Mouse (Mus musculus) liver, postnatal 0 days (tissue): ENCODE measurements around the gene Ankrd9. TPM values are rescaled to one million over a fixed set of nuclear protein-coding genes. Genes with fewer than 3 reads are reported as not detected.
A peak's percentile ranks its signal among the peaks of the same experiment; 100 is the strongest.

Experiments
- ATAC-seq: fragments of 200-750 bp; cut with Nextera tagmentation; 2 replicates; pipeline ENCODE4 v1.8.0; 2017; ENCODE audit warnings: mild to moderate bottlenecking, moderate library complexity
- DNase-seq: peaks from one replicate; pipeline ENCODE4 v3.0.0-alpha.2; 2016
- H3K27ac ChIP-seq: fragments of 300-500 bp; sonication (generic); 2 replicates; pipeline ENCODE4 v1.5.1; 2014; ENCODE audit warnings: antibody characterized with exemption, moderate library complexity, mild to moderate bottlenecking, low read depth
- H3K27me3 ChIP-seq: fragments of 300-500 bp; sonication (generic); 2 replicates; pipeline ENCODE4 v1.6.1; 2014; ENCODE audit warnings: low read length, control low read depth, mixed read lengths; ENCODE audit not compliant: insufficient read depth
- H3K36me3 ChIP-seq: fragments of 300-500 bp; sonication (generic); replicated peaks from 2 replicates; pipeline ENCODE4 v1.6.1; 2014; ENCODE audit warnings: mild to moderate bottlenecking, control low read depth, low read length, moderate library complexity, mixed read lengths; ENCODE audit not compliant: insufficient read depth
- H3K4me1 ChIP-seq: fragments of 300-500 bp; sonication (generic); 2 replicates; pipeline ENCODE4 v1.6.1; 2014; ENCODE audit warnings: antibody characterized with exemption, mild to moderate bottlenecking, control low read depth; ENCODE audit not compliant: insufficient read depth
- H3K4me2 ChIP-seq: fragments of 300-500 bp; sonication (generic); 2 replicates; pipeline ENCODE4 v1.6.1; 2014; ENCODE audit warnings: low read depth, mild to moderate bottlenecking, low read length, moderate library complexity, mixed read lengths
- H3K4me3 ChIP-seq: fragments of 300-500 bp; sonication (generic); 2 replicates; pipeline ENCODE4 v1.5.1; 2014; ENCODE audit warnings: low read depth, low read length
- H3K9ac ChIP-seq: fragments of 300-500 bp; sonication (generic); replicated peaks from 2 replicates; pipeline ENCODE4 v1.6.1; 2014; ENCODE audit warnings: mild to moderate bottlenecking, moderate library complexity
- H3K9me3 ChIP-seq: fragments of 300-500 bp; sonication (generic); 2 replicates; pipeline ENCODE4 v1.6.1; 2016; ENCODE audit warnings: mild to moderate bottlenecking, control low read depth, low read length, mixed read lengths
- CTCF ChIP-seq: sonication (generic); IDR thresholded peaks from 2 replicates; pipeline ENCODE4 v1.5.1; 2016; ENCODE audit warnings: antibody characterized with exemption, low read depth
- EP300 ChIP-seq: IDR thresholded peaks from 2 replicates; pipeline ENCODE4 v1.6.1; 2016; ENCODE audit warnings: antibody characterized with exemption, low read depth, mild to moderate bottlenecking
- WGBS: fragments of 180-500 bp; shearing (Covaris S2); extraction: QIAGEN DNeasy Blood & Tissue Kit; methylation state at CpG from one replicate; pipeline ENCODE4 v1.1.7; 2014; ENCODE audit not compliant: insufficient replicate concordance; 5-methylcytosine and 5-hydroxymethylcytosine counted together
- polyA plus RNA-seq: library from polyadenylated mRNA; unstranded; fragments of >200 nt; fragmentation: Nextera tagmentation; extraction: Ambion mirVana; gene quantifications from 2 replicates; pipeline ENCODE4 v1.2.1, GENCODE M21; 2015

Gene Ankrd9
- polyA plus RNA-seq, 1 experiment from 2014 or later: 16.5 TPM

GRCm38 (mm10) chr12:110973829-110974228, 5.0 kb downstream of the Ankrd9 start:
- DNase-seq (no peak), ATAC-seq (peak; percentile 11)
- peak overlapping the region; percentile 84 for H3K27ac ChIP-seq
- H3K4me3 ChIP-seq: no peak overlapping the region
- no peaks in the 10 kb centered on the region for H3K9me3 ChIP-seq
- TF ChIP-seq CTCF: no peak
- TF ChIP-seq EP300: no peak
- H3K36me3 ChIP-seq: peaks cover 55% of the 10 kb centered on the region
- WGBS: 64% methylated on average over 4 of the region's 4 CpGs
- H3K9ac ChIP-seq: peak overlapping the region; percentile 39
- H3K4me1 ChIP-seq: peaks cover 51% of the 10 kb centered on the region
- peak overlapping the region; percentile 46 for H3K4me2 ChIP-seq
- H3K27me3 ChIP-seq: no peaks in the 10 kb centered on the region

- H3K4me3 ChIP-seq: no peak overlapping the region
- no peaks in the 10 kb centered on the region for H3K27me3 ChIP-seq
- no peak for DNase-seq
- H3K9ac ChIP-seq: no peak overlapping the region
- 65% methylated on average over 5 of the region's 5 CpGs for WGBS
- H3K9me3 ChIP-seq: no peaks in the 10 kb centered on the region
- H3K4me2 ChIP-seq: peak overlapping the region; percentile 31; the same call in 1 of the 2 replicates
- TF ChIP-seq EP300: no peak
- no peak for TF ChIP-seq CTCF
- no peak for ATAC-seq
- H3K4me1 ChIP-seq: peaks cover 38% of the 10 kb centered on the region
- peaks cover 61% of the 10 kb centered on the region for H3K36me3 ChIP-seq
- H3K27ac ChIP-seq: peak overlapping the region; percentile 39; the same call in 1 of the 2 replicates
Measured at GRCm38 (mm10) chr12:110971972-110972371, 6.9 kb downstream of the Ankrd9 start.

DNA sequence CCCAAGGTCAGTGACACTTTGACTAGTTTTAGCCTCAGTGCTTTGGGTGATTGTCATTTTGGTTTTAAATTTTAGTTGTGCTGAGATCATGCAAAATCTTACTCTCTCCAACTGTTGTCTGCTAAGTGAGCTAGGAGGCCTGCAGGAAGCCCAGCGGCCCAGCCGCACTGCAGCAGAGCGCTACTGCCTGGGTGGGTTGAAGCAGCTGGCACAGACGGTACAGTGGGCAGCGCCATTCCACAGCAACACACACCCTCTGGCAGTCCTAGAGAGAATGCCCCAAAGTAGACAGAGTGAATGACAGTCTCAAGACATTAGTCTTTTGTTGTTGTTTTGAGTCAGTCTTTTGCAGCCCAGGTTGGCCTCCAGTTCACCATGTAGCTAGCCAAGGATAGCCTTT, 8.4 kb downstream of the Ankrd9 start:
- peaks cover 45% of the 10 kb centered on the region for H3K36me3 ChIP-seq
- 91% methylated on average over 5 of the region's 5 CpGs for WGBS
- no peak for DNase-seq
- H3K4me3 ChIP-seq: no peak overlapping the region
- H3K27me3 ChIP-seq: no peaks in the 10 kb centered on the region
- H3K4me2 ChIP-seq: no peak overlapping the region
- H3K9me3 ChIP-seq: no peaks in the 10 kb centered on the region
- H3K9ac ChIP-seq: no peak overlapping the region
- peaks cover 45% of the 10 kb centered on the region for H3K4me1 ChIP-seq
- TF ChIP-seq CTCF (no peak), EP300 (no peak)
- ATAC-seq: no peak
- no peak overlapping the region for H3K27ac ChIP-seq

DNA sequence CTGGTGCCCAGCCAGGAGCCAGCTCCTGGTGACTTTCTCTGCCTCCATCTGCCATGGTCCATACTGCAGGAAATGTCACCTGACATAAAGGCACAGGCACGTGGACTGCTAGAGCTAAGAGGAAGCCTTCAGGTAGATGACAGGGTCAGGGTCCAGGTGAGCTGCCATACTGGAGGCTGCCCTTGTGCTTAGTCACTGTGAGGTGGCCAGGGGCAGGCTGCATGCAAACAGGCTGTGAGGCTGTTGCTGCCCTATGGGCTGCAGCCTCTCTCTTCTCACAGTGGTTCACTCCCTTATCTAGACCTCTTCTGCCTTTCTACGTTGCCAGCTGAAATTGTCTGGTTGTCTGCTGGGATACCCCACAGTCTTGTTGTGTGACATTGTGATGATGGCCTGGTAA, 11.7 kb downstream of the Ankrd9 start:
- H3K9ac ChIP-seq: no peak overlapping the region
- H3K36me3 ChIP-seq: peaks cover 28% of the 10 kb centered on the region
- no peak for TF ChIP-seq CTCF
- TF ChIP-seq EP300: no peak
- H3K4me1 ChIP-seq: peaks cover 19% of the 10 kb centered on the region
- H3K4me2 ChIP-seq: no peak overlapping the region
- ATAC-seq: peak; percentile 33
- H3K27ac ChIP-seq: no peak overlapping the region
- no peak for DNase-seq
- H3K27me3 ChIP-seq: no peaks in the 10 kb centered on the region
- H3K4me3 ChIP-seq: no peak overlapping the region
- no peaks in the 10 kb centered on the region for H3K9me3 ChIP-seq
- 67% methylated on average over 2 of the region's 2 CpGs for WGBS

DNA sequence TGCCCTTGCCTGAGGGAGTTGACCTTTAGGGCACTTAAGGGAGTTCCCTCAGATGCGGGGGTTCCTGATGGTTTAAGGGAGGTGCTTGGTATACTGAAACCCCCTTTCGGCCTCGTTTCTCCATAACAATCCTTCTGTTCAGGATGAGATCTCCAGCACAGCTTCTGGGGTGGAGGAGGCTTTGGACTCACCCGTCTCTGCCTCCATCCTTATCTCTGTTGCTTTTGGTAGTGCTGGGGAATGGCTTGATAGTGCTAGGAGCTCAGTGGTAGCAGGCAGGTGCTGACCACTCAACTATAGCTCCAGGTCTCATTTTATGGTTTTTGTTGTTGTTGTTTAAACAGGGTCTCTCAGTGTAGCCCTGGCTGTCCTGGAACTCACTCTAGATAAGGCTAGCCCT, 12.8 kb downstream of the Ankrd9 start:
- Histone ChIP-seq H3K4me3 (no peak overlapping the region), H3K27me3 (no peaks in the 10 kb centered on the region), H3K36me3 (peaks cover 24% of the 10 kb centered on the region), H3K4me2 (no peak overlapping the region), H3K4me1 (peaks cover 20% of the 10 kb centered on the region), H3K9ac (no peak overlapping the region), H3K9me3 (no peaks in the 10 kb centered on the region), H3K27ac (no peak overlapping the region)
- DNase-seq (no peak), ATAC-seq (no peak)
- WGBS: 64% methylated on average over 4 of the region's 4 CpGs
- TF ChIP-seq CTCF: no peak
- TF ChIP-seq EP300: no peak

GRCm38 (mm10) chr12:110965500-110965899, 13.3 kb downstream of the Ankrd9 start:
- DNase-seq (no peak), ATAC-seq (no peak)
- Histone ChIP-seq H3K36me3 (peaks cover 22% of the 10 kb centered on the region), H3K27ac (no peak overlapping the region), H3K4me2 (no peak overlapping the region), H3K4me3 (no peak overlapping the region), H3K4me1 (peaks cover 20% of the 10 kb centered on the region), H3K9me3 (no peaks in the 10 kb centered on the region), H3K9ac (no peak overlapping the region), H3K27me3 (no peaks in the 10 kb centered on the region)
- 51% methylated on average over 3 of the region's 3 CpGs for WGBS
- TF ChIP-seq EP300: no peak
- no peak for TF ChIP-seq CTCF

GRCm38 (mm10) chr12:110961973-110962372, 16.9 kb downstream of the Ankrd9 start:
- Histone ChIP-seq H3K9me3 (no peaks in the 10 kb centered on the region), H3K36me3 (peaks cover under 1% of the 10 kb centered on the region), H3K4me2 (no peak overlapping the region), H3K27ac (no peak overlapping the region), H3K4me1 (peaks cover 20% of the 10 kb centered on the region), H3K4me3 (no peak overlapping the region), H3K9ac (no peak overlapping the region), H3K27me3 (no peaks in the 10 kb centered on the region)
- ATAC-seq: peak; percentile 75
- no peak for TF ChIP-seq CTCF
- no peak for TF ChIP-seq EP300
- DNase-seq: no peak
- 41% methylated on average over 2 of the region's 2 CpGs for WGBS
